Mouse (Mus musculus) common myeloid progenitor, adult 5-6 weeks (primary cell): ENCODE data around the gene Ndufs3. TPM values are rescaled to one million over a fixed set of nuclear protein-coding genes. Genes with fewer than 3 reads are reported as not detected.

Experiments used
- ATAC-seq: replicated peaks from 2 replicates; pipeline ENCODE4 v1.8.0; 2016; ENCODE audit warnings: low read depth, mild to moderate bottlenecking, moderate TSS enrichment, inconsistent platforms; ENCODE audit not compliant: poor library complexity, severe bottlenecking
- total RNA-seq: library from RNA; stranded (forward); fragments of 200-1000, 187-1606 nt; gene quantifications from 2 replicates; pipeline ENCODE4 v1.2.3, GENCODE M21; 2017

Gene Ndufs3
- total RNA-seq, 1 experiment from 2014 or later = 102 TPM

- ATAC-seq = peak; percentile 79
These were observed 34.5 kb downstream of the Ndufs3 start for GRCm38 (mm10) chr2:90870136-90870601.

DNA sequence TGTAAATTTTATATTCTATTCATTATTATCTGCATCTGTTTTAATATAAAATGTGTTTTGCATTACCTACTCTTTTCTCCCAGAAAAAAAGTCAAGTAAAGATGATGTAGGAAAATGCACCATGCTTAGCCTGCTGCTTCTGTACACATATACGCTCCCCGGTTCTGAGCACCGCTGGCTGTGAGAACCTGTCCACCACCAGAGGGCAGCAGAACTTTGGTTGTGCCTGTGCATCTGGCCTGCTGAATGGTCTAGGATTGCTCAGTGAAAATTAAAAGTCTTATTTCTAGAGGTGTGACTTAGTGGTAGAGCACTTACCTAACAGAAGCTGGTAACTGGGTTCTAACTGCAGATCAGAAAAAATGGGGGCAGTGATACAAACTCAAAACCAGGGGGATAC, 38.1 kb downstream of the Ndufs3 start:
- ATAC-seq = peak; percentile 86

GRCm38 (mm10) chr2:90864184-90864583, 40.4 kb downstream of the Ndufs3 start:
- no peak for ATAC-seq

- ATAC-seq = no peak
These were observed 43.1 kb downstream of the Ndufs3 start for GRCm38 (mm10) chr2:90861486-90861885.

GRCm38 (mm10) chr2:90850401-90850800, 54.2 kb downstream of the Ndufs3 start:
- ATAC-seq = no peak

DNA sequence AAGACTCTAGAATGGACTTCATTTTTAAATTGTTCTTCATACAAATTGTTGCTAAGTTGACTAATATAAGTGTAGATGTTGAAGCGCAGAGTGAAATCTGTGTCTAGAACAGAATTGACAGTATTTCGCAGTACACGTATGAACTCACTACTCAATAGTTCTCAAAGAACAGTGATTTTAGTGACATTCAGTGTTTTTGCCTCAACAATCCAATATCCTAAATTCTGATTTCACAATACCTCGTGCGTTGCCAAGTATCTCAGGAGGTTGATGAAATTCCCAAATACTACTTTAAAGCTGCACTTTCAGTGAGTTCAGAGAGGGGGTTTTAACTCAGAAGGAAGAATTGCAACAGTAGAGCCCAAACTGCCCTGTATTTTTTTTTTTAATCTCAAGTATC, 56.3 kb downstream of the Ndufs3 start:
- no peak for ATAC-seq

GRCm38 (mm10) chr2:90847681-90848050, 57.0 kb downstream of the Ndufs3 start:
- ATAC-seq = no peak

DNA sequence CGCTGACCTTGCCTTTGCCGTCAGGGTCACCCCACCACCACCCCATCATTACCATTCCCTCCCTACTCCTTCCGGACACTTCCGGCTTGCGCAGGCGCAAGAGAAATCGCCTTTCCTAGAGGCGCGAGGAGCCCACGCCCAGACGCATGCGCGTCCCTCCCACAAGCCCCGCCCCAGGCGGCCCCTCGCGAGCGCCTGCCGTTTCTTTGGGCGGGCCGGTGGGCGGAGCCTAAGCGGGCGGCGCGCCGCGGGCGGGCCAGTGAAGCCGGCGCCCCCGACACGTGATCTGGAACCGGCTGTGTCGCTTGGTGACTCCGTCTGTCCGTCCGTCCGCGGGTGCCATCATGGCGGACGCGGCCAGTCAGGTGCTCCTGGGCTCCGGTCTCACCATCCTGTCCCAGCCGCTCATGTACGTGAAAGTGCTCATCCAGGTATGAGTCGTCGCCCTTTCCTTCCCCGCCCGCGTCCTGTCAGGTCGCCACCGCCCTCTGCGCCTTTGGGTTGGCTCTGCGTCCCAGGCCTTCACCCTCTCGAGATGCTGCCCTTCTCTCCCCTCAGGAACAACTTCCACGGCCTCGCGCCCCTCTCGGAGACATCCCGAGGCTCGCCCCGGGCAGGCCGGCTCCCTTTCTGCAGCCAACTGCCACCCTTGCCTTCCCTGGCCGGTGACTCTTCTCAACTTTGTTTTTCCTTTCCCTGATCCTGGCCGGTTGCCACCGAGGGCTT, 57.5 kb downstream of the Ndufs3 start, which contains the start of gene Mtch2:
Gene Mtch2 (plus strand): TSS at position 201 of the 726 bp plus-strand sequence.
- ATAC-seq = peak; percentile 87

DNA sequence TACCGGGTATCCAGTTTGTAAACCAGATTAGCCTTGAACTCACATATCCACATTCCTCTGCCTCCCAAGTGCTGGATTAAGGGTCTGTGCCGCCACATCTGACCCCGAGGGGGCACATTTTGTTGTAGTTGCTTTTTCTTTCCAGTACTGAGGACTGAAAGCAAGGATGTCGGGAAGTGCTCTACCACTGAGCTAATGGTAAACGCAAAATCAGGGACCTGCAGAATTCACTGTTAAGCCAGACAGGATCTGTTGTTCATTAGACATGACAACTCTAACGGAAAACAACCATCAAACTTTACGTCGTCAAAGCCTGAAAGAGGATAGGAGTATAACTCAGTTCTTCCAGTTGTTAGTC, 58.1 kb downstream of the Ndufs3 start:
- peak; percentile 37 for ATAC-seq

DNA sequence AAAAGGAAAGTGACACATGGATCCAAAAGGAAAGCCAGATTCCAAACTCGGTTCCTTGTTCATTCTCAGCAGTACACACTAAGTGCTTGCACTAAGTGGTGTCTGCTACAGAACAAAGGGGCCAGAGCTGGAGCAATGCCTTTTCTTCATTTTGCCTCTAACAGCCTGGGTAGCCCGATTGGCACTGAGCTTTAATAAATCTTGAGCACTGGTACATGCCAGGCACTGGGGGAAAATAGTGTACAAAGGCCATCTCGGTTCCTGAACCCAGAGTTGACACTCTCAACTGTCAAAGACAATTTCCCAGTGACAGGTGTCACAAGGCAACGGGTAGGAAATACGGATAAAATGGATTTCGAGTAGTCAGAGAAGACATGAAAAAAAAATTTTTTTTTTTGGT, 58.5 kb downstream of the Ndufs3 start:
- no peak for ATAC-seq

- no peak for ATAC-seq
These were observed 59.4 kb downstream of the Ndufs3 start for GRCm38 (mm10) chr2:90845234-90845633.

Other genes starting within 250 kb of the Ndufs3 start
- gene Nup160, start 227.6 kb downstream of the Ndufs3 start, total RNA-seq = 40.7 and 80.8 TPM in 2 replicates
- gene Fnbp4, start 159.5 kb downstream of the Ndufs3 start, total RNA-seq = 148 and 165 TPM in 2 replicates
- gene Agbl2, start 122.1 kb downstream of the Ndufs3 start, total RNA-seq = not detected in 2 replicates
- gene Mtch2, start 57.7 kb downstream of the Ndufs3 start, total RNA-seq = 139 and 181 TPM in 2 replicates
- not detected in 2 replicates for gene C1qtnf4, start 19.0 kb downstream of the Ndufs3 start, total RNA-seq
- 26.1 and 35.8 TPM in 2 replicates for gene Kbtbd4, start 87 bp downstream of the Ndufs3 start, total RNA-seq
- 38.8 and 52.0 TPM in 2 replicates for gene Celf1, start 35.6 kb upstream of the Ndufs3 start, total RNA-seq
- gene Rapsn, start 130.8 kb upstream of the Ndufs3 start, total RNA-seq = 3.9 and 5.0 TPM in 2 replicates
- gene Psmc3, start 149.2 kb upstream of the Ndufs3 start, total RNA-seq = 227 and 246 TPM in 2 replicates
- gene Slc39a13, start 165.6 kb upstream of the Ndufs3 start, total RNA-seq = 8.9 and 10.7 TPM in 2 replicates
- gene Spi1, start 177.6 kb upstream of the Ndufs3 start, total RNA-seq = 64.4 and 74.3 TPM in 2 replicates
- 0.09 and 0.15 TPM in 2 replicates for gene Mybpc3, start 213.3 kb upstream of the Ndufs3 start, total RNA-seq